Mouse (Mus musculus) neutrophil, adult 5-6 weeks (primary cell): Measurements from ENCODE around the gene Rusc1. TPM values are rescaled to one million over a fixed set of nuclear protein-coding genes. Genes with fewer than 3 reads are reported as not detected.

Source experiments
- total RNA-seq: library from RNA; stranded (forward); fragments of 200-1000 nt; gene quantifications from 2 replicates; pipeline ENCODE4 v1.2.3, GENCODE M21; 2017

The Rusc1 gene
- total RNA-seq, 1 experiment from 2014 or later = 29.6 TPM

Other genes starting within 250 kb of the Rusc1 start
- gene Msto1, start 179.3 kb downstream of the Rusc1 start, total RNA-seq = 8.5 and 12.8 TPM in 2 replicates
- 100 and 110 TPM in 2 replicates for gene Ash1l, start 142.7 kb downstream of the Rusc1 start, total RNA-seq
- 43.1 and 54.6 TPM in 2 replicates for gene Dap3, start 142.1 kb downstream of the Rusc1 start, total RNA-seq
- not detected in 2 replicates for gene Gm43738, start 7.8 kb upstream of the Rusc1 start, total RNA-seq
- 20.7 and 26.5 TPM in 2 replicates for gene Fdps, start 8.6 kb upstream of the Rusc1 start, total RNA-seq
- gene Pklr, start 42.8 kb upstream of the Rusc1 start, total RNA-seq = not detected in 2 replicates
- gene Hcn3, start 66.9 kb upstream of the Rusc1 start, total RNA-seq = 0.25 and 0.47 TPM in 2 replicates
- gene Clk2, start 71.5 kb upstream of the Rusc1 start, total RNA-seq = 159 and 180 TPM in 2 replicates
- 58.2 and 64.2 TPM in 2 replicates for gene Scamp3, start 84.2 kb upstream of the Rusc1 start, total RNA-seq
- gene Fam189b, start 89.8 kb upstream of the Rusc1 start, total RNA-seq = 7.7 and 8.2 TPM in 2 replicates
- gene Gba, start 109.6 kb upstream of the Rusc1 start, total RNA-seq = 73.5 and 76.0 TPM in 2 replicates
- gene Thbs3, start 121.9 kb upstream of the Rusc1 start, total RNA-seq = 2.0 and 5.8 TPM in 2 replicates
- gene Mtx1, start 133.8 kb upstream of the Rusc1 start, total RNA-seq = 65.6 and 83.4 TPM in 2 replicates
- 4.5 and 7.1 TPM in 2 replicates for gene Muc1, start 135.7 kb upstream of the Rusc1 start, total RNA-seq
- 52.2 and 53.9 TPM in 2 replicates for gene Krtcap2, start 152.7 kb upstream of the Rusc1 start, total RNA-seq
- 2.2 and 2.3 TPM in 2 replicates for gene Trim46, start 153.0 kb upstream of the Rusc1 start, total RNA-seq
- gene Dpm3, start 166.0 kb upstream of the Rusc1 start, total RNA-seq = 25.7 and 30.4 TPM in 2 replicates
- gene Slc50a1, start 177.3 kb upstream of the Rusc1 start, total RNA-seq = 99.3 and 112 TPM in 2 replicates
- gene Efna1, start 187.8 kb upstream of the Rusc1 start, total RNA-seq = 1.3 TPM in 1 of 2 replicates, not detected in the other
- not detected in 2 replicates for gene Efna3, start 229.7 kb upstream of the Rusc1 start, total RNA-seq
- not detected in 2 replicates for gene Efna4, start 244.7 kb upstream of the Rusc1 start, total RNA-seq